Mouse (Mus musculus) megakaryocyte, embryonic 14.5 days (primary cell): ENCODE measurements around the gene Pdxdc1. TPM values are rescaled to one million over a fixed set of nuclear protein-coding genes. Genes with fewer than 3 reads are reported as not detected.
A peak's percentile ranks its signal among the peaks of the same experiment; 100 is the strongest.

Source experiments
- H3K27me3 ChIP-seq: replicated peaks from 2 replicates; pipeline ENCODE3; 2012; ENCODE audit warnings: inconsistent platforms
- H3K36me3 ChIP-seq: replicated peaks from 2 replicates; pipeline ENCODE3; 2012; ENCODE audit warnings: low read length, inconsistent platforms, mixed read lengths
- H3K4me1 ChIP-seq: 2 replicates; pipeline ENCODE4 v1.6.1; 2012; ENCODE audit warnings: inconsistent platforms
- H3K4me3 ChIP-seq: replicated peaks from 2 replicates; pipeline ENCODE3; 2012; ENCODE audit warnings: moderate library complexity, mild to moderate bottlenecking, inconsistent platforms
- H3K9me3 ChIP-seq: 2 replicates; pipeline ENCODE4 v1.6.1; 2012; ENCODE audit warnings: inconsistent platforms
- FLI1 ChIP-seq: IDR thresholded peaks from 2 replicates; pipeline ENCODE4 v1.6.1; 2012; ENCODE audit warnings: low read length, inconsistent platforms, mixed read lengths
- GATA1 ChIP-seq: IDR thresholded peaks from 3 replicates; pipeline ENCODE4 v1.6.1; 2012; ENCODE audit warnings: mixed read lengths, low read length, inconsistent platforms, borderline replicate concordance
- polyA plus RNA-seq: library from polyadenylated mRNA; stranded (reverse); fragments of >175 nt; gene quantifications from 2 replicates; pipeline ENCODE4 v1.2.3, GENCODE M21; 2012; ENCODE audit warnings: low replicate concordance; ENCODE audit not compliant: insufficient read depth

Gene Pdxdc1
- polyA plus RNA-seq, 1 experiment = 11.4 TPM

GRCm38 (mm10) chr16:13840956-13841355, 62.0 kb downstream of the Pdxdc1 start:
- Histone ChIP-seq H3K9me3 (no peaks in the 10 kb centered on the region), H3K4me1 (no peaks in the 10 kb centered on the region), H3K36me3 (peaks cover 93% of the 10 kb centered on the region), H3K4me3 (no peak overlapping the region), H3K27me3 (no peaks in the 10 kb centered on the region)
- TF ChIP-seq GATA1 (no peak), FLI1 (no peak)

GRCm38 (mm10) chr16:13840056-13840455, 62.9 kb downstream of the Pdxdc1 start:
- Histone ChIP-seq H3K4me3 (no peak overlapping the region), H3K27me3 (no peaks in the 10 kb centered on the region), H3K4me1 (no peaks in the 10 kb centered on the region), H3K36me3 (peaks cover 95% of the 10 kb centered on the region), H3K9me3 (no peaks in the 10 kb centered on the region)
- TF ChIP-seq GATA1 (no peak), FLI1 (no peak)

GRCm38 (mm10) chr16:13834382-13834781, 68.5 kb downstream of the Pdxdc1 start:
- H3K27me3 ChIP-seq = no peaks in the 10 kb centered on the region
- H3K4me3 ChIP-seq = no peak overlapping the region
- H3K36me3 ChIP-seq = peaks cover 99% of the 10 kb centered on the region
- no peaks in the 10 kb centered on the region for H3K4me1 ChIP-seq
- TF ChIP-seq GATA1 (no peak), FLI1 (no peak)
- H3K9me3 ChIP-seq = no peaks in the 10 kb centered on the region

GRCm38 (mm10) chr16:13831606-13832005, 71.3 kb downstream of the Pdxdc1 start:
- TF ChIP-seq GATA1 (no peak), FLI1 (no peak)
- H3K27me3 ChIP-seq = no peaks in the 10 kb centered on the region
- H3K36me3 ChIP-seq = peaks cover 98% of the 10 kb centered on the region
- no peak overlapping the region for H3K4me3 ChIP-seq
- H3K9me3 ChIP-seq = no peaks in the 10 kb centered on the region
- peaks cover 8% of the 10 kb centered on the region for H3K4me1 ChIP-seq

- Histone ChIP-seq H3K27me3 (no peaks in the 10 kb centered on the region), H3K36me3 (peaks cover 96% of the 10 kb centered on the region), H3K4me3 (no peak overlapping the region), H3K4me1 (peaks cover 19% of the 10 kb centered on the region), H3K9me3 (no peaks in the 10 kb centered on the region)
- TF ChIP-seq FLI1 (no peak), GATA1 (no peak)
Observed at GRCm38 (mm10) chr16:13830444-13830843, 72.5 kb downstream of the Pdxdc1 start.

- no peaks in the 10 kb centered on the region for H3K9me3 ChIP-seq
- TF ChIP-seq GATA1 = no peak
- TF ChIP-seq FLI1 = no peak
- no peak overlapping the region for H3K4me3 ChIP-seq
- no peaks in the 10 kb centered on the region for H3K27me3 ChIP-seq
- H3K36me3 ChIP-seq = peaks cover 71% of the 10 kb centered on the region
- H3K4me1 ChIP-seq = peaks cover 49% of the 10 kb centered on the region
Observed at GRCm38 (mm10) chr16:13826511-13826910, 76.4 kb downstream of the Pdxdc1 start.

- peaks cover 67% of the 10 kb centered on the region for H3K36me3 ChIP-seq
- peaks cover 53% of the 10 kb centered on the region for H3K4me1 ChIP-seq
- H3K4me3 ChIP-seq = peak overlapping the region; percentile 78
- TF ChIP-seq FLI1 (no peak), GATA1 (no peak)
- no peaks in the 10 kb centered on the region for H3K9me3 ChIP-seq
- no peaks in the 10 kb centered on the region for H3K27me3 ChIP-seq
Observed at GRCm38 (mm10) chr16:13825781-13826490, 77.0 kb downstream of the Pdxdc1 start.

GRCm38 (mm10) chr16:13820771-13821170, 82.2 kb downstream of the Pdxdc1 start:
- no peak for TF ChIP-seq FLI1
- no peak for TF ChIP-seq GATA1
- peaks cover 62% of the 10 kb centered on the region for H3K4me1 ChIP-seq
- H3K36me3 ChIP-seq = peaks cover 35% of the 10 kb centered on the region
- H3K9me3 ChIP-seq = no peaks in the 10 kb centered on the region
- H3K4me3 ChIP-seq = peak overlapping the region; percentile 80
- H3K27me3 ChIP-seq = no peaks in the 10 kb centered on the region

GRCm38 (mm10) chr16:13819806-13820500, 83.0 kb downstream of the Pdxdc1 start:
- Histone ChIP-seq H3K36me3 (peaks cover 38% of the 10 kb centered on the region), H3K27me3 (no peaks in the 10 kb centered on the region), H3K4me1 (peaks cover 58% of the 10 kb centered on the region), H3K4me3 (peak overlapping the region; percentile 97), H3K9me3 (no peaks in the 10 kb centered on the region)
- TF ChIP-seq FLI1 (no peak), GATA1 (no peak)

GRCm38 (mm10) chr16:13819394-13819743, 83.6 kb downstream of the Pdxdc1 start:
- TF ChIP-seq FLI1 (no peak), GATA1 (no peak)
- Histone ChIP-seq H3K36me3 (peaks cover 41% of the 10 kb centered on the region), H3K4me3 (peak overlapping the region; percentile 97), H3K4me1 (peaks cover 52% of the 10 kb centered on the region), H3K9me3 (no peaks in the 10 kb centered on the region), H3K27me3 (no peaks in the 10 kb centered on the region)
